Mouse (Mus musculus) liver, embryonic 14.5 days (tissue): Measurements from ENCODE around the gene Gm15217. TPM values are rescaled to one million over a fixed set of nuclear protein-coding genes. Genes with fewer than 3 reads are reported as not detected.

Experiments
- ATAC-seq: fragments of 200-750 bp; cut with Nextera tagmentation; 2 replicates; pipeline ENCODE4 v1.8.0; 2017; ENCODE audit warnings: moderate number of reproducible peaks, mild to moderate bottlenecking, moderate library complexity; ENCODE audit not compliant: insufficient read depth
- DNase-seq, 3 experiments: peaks; one replicate each; pipeline ENCODE4 v3.0.0-alpha.2; 2012 to 2013; ENCODE audit warnings: low read depth in 3 of 3, low spot score in 3 of 3
- H3K27ac ChIP-seq: fragments of 300-500 bp; sonication (generic); 2 replicates; pipeline ENCODE4 v1.5.1; 2014; ENCODE audit warnings: moderate library complexity, mild to moderate bottlenecking, control low read depth, inconsistent platforms
- H3K27me3 ChIP-seq: fragments of 300-500 bp; sonication (generic); 2 replicates; pipeline ENCODE4 v1.6.1; 2014; ENCODE audit warnings: mild to moderate bottlenecking, low read length, moderate library complexity; ENCODE audit not compliant: control insufficient read depth, insufficient read depth
- H3K36me3 ChIP-seq: fragments of 300-500 bp; sonication (generic); replicated peaks from 2 replicates; pipeline ENCODE4 v1.6.1; 2014; ENCODE audit warnings: low read depth; ENCODE audit not compliant: control insufficient read depth, insufficient read depth
- H3K4me1 ChIP-seq, 2 experiments: fragments of 200-500 bp in 1 of 2; fragments of 300-500 bp in 1 of 2; sonication (generic) in 1 of 2; replicated peaks; 2 replicates each; pipeline ENCODE4 v1.6.1; 2012 to 2014; ENCODE audit warnings: antibody characterized with exemption in 1 of 2, inconsistent platforms in 1 of 2, low read length in 1 of 2; ENCODE audit not compliant: control insufficient read depth in 2 of 2, insufficient read depth in 2 of 2
- H3K4me2 ChIP-seq: fragments of 300-500 bp; sonication (generic); 2 replicates; pipeline ENCODE4 v1.6.1; 2014; ENCODE audit warnings: low read depth, mild to moderate bottlenecking, control low read depth, moderate library complexity
- H3K4me3 ChIP-seq, 2 experiments: fragments of 200-500 bp in 1 of 2; fragments of 300-500 bp in 1 of 2; sonication (generic) in 1 of 2; 2 replicates each; pipeline ENCODE4 v1.5.1; 2012 to 2014; ENCODE audit warnings: low read depth in 2 of 2, low read length in 2 of 2, mild to moderate bottlenecking in 2 of 2, control low read depth in 1 of 2, inconsistent platforms in 1 of 2, moderate library complexity in 1 of 2; ENCODE audit not compliant: insufficient read depth in 1 of 2
- H3K9ac ChIP-seq: fragments of 300-500 bp; sonication (generic); replicated peaks from 2 replicates; pipeline ENCODE4 v1.6.1; 2014; ENCODE audit warnings: mild to moderate bottlenecking, control low read depth, moderate library complexity
- H3K9me3 ChIP-seq: fragments of 300-500 bp; sonication (generic); 2 replicates; pipeline ENCODE4 v1.6.1; 2016; ENCODE audit warnings: low read length, mixed read lengths; ENCODE audit not compliant: control insufficient read depth
- CTCF ChIP-seq: IDR thresholded peaks from 2 replicates; pipeline ENCODE4 v1.5.1; 2016; ENCODE audit warnings: antibody characterized with exemption, low read depth, control low read depth
- EP300 ChIP-seq: IDR thresholded peaks from 2 replicates; pipeline ENCODE4 v1.6.1; 2016; ENCODE audit warnings: antibody characterized with exemption, low read depth
- WGBS: fragments of 180-500 bp; shearing (Covaris S2); extraction: QIAGEN DNeasy Blood & Tissue Kit; methylation state at CpG from one replicate; pipeline ENCODE4 v1.1.7; 2014; ENCODE audit not compliant: insufficient replicate concordance; 5-methylcytosine and 5-hydroxymethylcytosine counted together
- polyA plus RNA-seq, 2 experiments: library from polyadenylated mRNA; depleted of rRNA in 1 of 2; stranded (reverse) in 1 of 2; unstranded in 1 of 2; fragments of >200 nt; fragmentation: Nextera tagmentation in 1 of 2; extraction: Ambion mirVana in 1 of 2; gene quantifications; 2 replicates each; pipeline versions ENCODE4 v1.2.1 to v1.2.3; 2012 to 2014

Gene Gm15217
- polyA plus RNA-seq, 2 experiments: not detected

GRCm38 (mm10) chr14:46357696-46358095, 21.5 kb upstream of the Gm15217 start:
- Histone ChIP-seq H3K27ac (no peak overlapping the region), H3K4me1 (no peaks in the 10 kb centered on the region), H3K9me3 (no peaks in the 10 kb centered on the region), H3K4me2 (no peak overlapping the region), H3K36me3 (no peaks in the 10 kb centered on the region), H3K9ac (no peak overlapping the region), H3K27me3 (no peaks in the 10 kb centered on the region), H3K4me3 (no peak overlapping the region)
- TF ChIP-seq CTCF: no peak
- no peak for TF ChIP-seq EP300
- DNase-seq (no peak), ATAC-seq (no peak)
- 57% methylated on average over 8 of the region's 8 CpGs for WGBS

- no peaks in the 10 kb centered on the region for H3K36me3 ChIP-seq
- no peak overlapping the region for H3K4me3 ChIP-seq
- WGBS: 29% methylated on average over 10 of the region's 10 CpGs
- no peak overlapping the region for H3K4me2 ChIP-seq
- no peaks in the 10 kb centered on the region for H3K4me1 ChIP-seq
- H3K9me3 ChIP-seq: no peaks in the 10 kb centered on the region
- H3K9ac ChIP-seq: no peak overlapping the region
- H3K27me3 ChIP-seq: no peaks in the 10 kb centered on the region
- TF ChIP-seq EP300 (no peak), CTCF (peak; percentile 26; the same call in 1 of the 2 replicates)
- no peak for DNase-seq
- no peak overlapping the region for H3K27ac ChIP-seq
- no peak for ATAC-seq
Observed at GRCm38 (mm10) chr14:46363209-46363608, 16.0 kb upstream of the Gm15217 start.

GRCm38 (mm10) chr14:46372452-46372851, 6.8 kb upstream of the Gm15217 start:
- Histone ChIP-seq H3K4me3 (no peak overlapping the region), H3K36me3 (no peaks in the 10 kb centered on the region), H3K27ac (no peak overlapping the region), H3K4me2 (no peak overlapping the region), H3K4me1 (no peaks in the 10 kb centered on the region), H3K27me3 (no peaks in the 10 kb centered on the region), H3K9ac (no peak overlapping the region), H3K9me3 (no peaks in the 10 kb centered on the region)
- 59% methylated on average over 9 of the region's 9 CpGs for WGBS
- TF ChIP-seq EP300 (no peak), CTCF (no peak)
- DNase-seq: no peak
- ATAC-seq: no peak

- no peaks in the 10 kb centered on the region for H3K36me3 ChIP-seq
- ATAC-seq: no peak
- 31% methylated on average over 5 of the region's 5 CpGs for WGBS
- H3K27me3 ChIP-seq: peaks cover 7% of the 10 kb centered on the region
- H3K4me2 ChIP-seq: no peak overlapping the region
- H3K9me3 ChIP-seq: no peaks in the 10 kb centered on the region
- H3K4me1 ChIP-seq: no peaks in the 10 kb centered on the region
- no peak overlapping the region for H3K9ac ChIP-seq
- no peak for TF ChIP-seq EP300
- TF ChIP-seq CTCF: no peak
- no peak for DNase-seq
- no peak overlapping the region for H3K27ac ChIP-seq
- H3K4me3 ChIP-seq: no peak overlapping the region
Observed at GRCm38 (mm10) chr14:46375796-46376195, 3.4 kb upstream of the Gm15217 start.

- Histone ChIP-seq H3K36me3 (no peaks in the 10 kb centered on the region), H3K9ac (no peak overlapping the region), H3K27me3 (peaks cover 27% of the 10 kb centered on the region), H3K9me3 (no peaks in the 10 kb centered on the region), H3K4me2 (peak overlapping the region; percentile 53), H3K27ac (no peak overlapping the region), H3K4me3 (no peak overlapping the region), H3K4me1 (no peaks in the 10 kb centered on the region)
- TF ChIP-seq EP300 (no peak), CTCF (no peak)
- ATAC-seq (no peak), DNase-seq (no peak)
- 14% methylated on average over 31 of the region's 31 CpGs for WGBS
Observed at GRCm38 (mm10) chr14:46380286-46380721, 1.1 kb downstream of the Gm15217 start.
